Comparison of ENCODE assay signal across 23 mouse cellular contexts in the genomic region with DNA sequence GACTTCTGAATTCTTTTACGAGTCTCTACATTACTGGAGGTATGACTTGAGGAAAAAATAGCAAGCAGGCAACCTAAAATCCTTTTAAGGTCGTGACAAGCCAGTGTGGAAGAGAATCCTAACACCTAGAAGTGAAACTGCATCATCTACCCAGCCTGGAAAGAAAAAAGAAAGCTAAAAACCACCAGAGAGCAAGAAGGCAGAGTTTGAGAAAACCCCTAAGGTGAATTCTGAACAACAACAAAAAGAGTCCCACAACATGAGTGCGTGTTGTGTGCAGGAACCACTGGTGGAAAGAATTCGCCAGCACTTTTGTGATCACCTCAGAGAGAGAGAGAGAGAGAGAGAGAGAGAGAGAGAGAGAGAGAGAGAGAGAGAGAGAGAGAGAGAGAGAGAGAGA.
"Had no signal": no experiment of that assay in that cellular context is flagged by ENCODE, and none has a peak within 500 bp of the region (broad histone marks: within the 10 kb centered on the region; RNA-seq: fewer than 3 reads in every experiment).

No protein-coding gene starts in this region.

- H3K36me3 ChIP-seq: liver, embryonic 15.5 days; lung, embryonic 15.5 days; midbrain, embryonic 12.5 days; neural tube, embryonic 12.5 days; neural tube, embryonic 15.5 days had no signal

- DNase-seq: kidney, adult 18-20 months; kidney, adult 9 months; kidney, postnatal 14 days; kidney, postnatal 4 days; liver; lung, adult 18-20 months; lung, postnatal 14 days; lung, postnatal 4 days; right cerebral cortex, postnatal 25 days; thymus, adult 2 months; thymus, postnatal 14 days; thymus, postnatal 4 days had no signal

- ATAC-seq: liver, embryonic 12.5 days; midbrain, embryonic 16.5 days had no signal

- H3K27ac ChIP-seq: limb, embryonic 10.5 days; limb, embryonic 13.5 days; liver, embryonic 12.5 days; liver, embryonic 15.5 days; lung, embryonic 15.5 days; midbrain, embryonic 12.5 days; neural tube, embryonic 12.5 days; neural tube, embryonic 15.5 days; stomach, postnatal 0 days had no signal

- H3K27me3 ChIP-seq: limb, embryonic 13.5 days; liver, embryonic 12.5 days; liver, embryonic 15.5 days; lung, embryonic 15.5 days; midbrain, embryonic 12.5 days; neural tube, embryonic 12.5 days; neural tube, embryonic 15.5 days had no signal

- H3K4me1 ChIP-seq: limb, embryonic 10.5 days; limb, embryonic 13.5 days; liver, embryonic 12.5 days; liver, embryonic 15.5 days; lung, embryonic 15.5 days; midbrain, embryonic 12.5 days; neural tube, embryonic 12.5 days; neural tube, embryonic 15.5 days had no signal

- H3K4me2 ChIP-seq: limb, embryonic 13.5 days; liver, embryonic 12.5 days; liver, embryonic 15.5 days; lung, embryonic 15.5 days; midbrain, embryonic 12.5 days; neural tube, embryonic 12.5 days; neural tube, embryonic 15.5 days had no signal

- H3K9ac ChIP-seq: limb, embryonic 13.5 days; liver, embryonic 12.5 days; liver, embryonic 15.5 days; lung, embryonic 15.5 days; midbrain, embryonic 12.5 days; neural tube, embryonic 12.5 days; neural tube, embryonic 15.5 days had no signal

- H3K4me3 ChIP-seq: limb, embryonic 10.5 days; limb, embryonic 13.5 days; liver, embryonic 12.5 days; liver, embryonic 15.5 days; lung, embryonic 15.5 days; midbrain, embryonic 12.5 days; myocyte; neural tube, embryonic 12.5 days; neural tube, embryonic 15.5 days had no signal

- H3K9me3 ChIP-seq: limb, embryonic 10.5 days; limb, embryonic 13.5 days; liver, embryonic 12.5 days; liver, embryonic 15.5 days; lung, embryonic 15.5 days; midbrain, embryonic 12.5 days; neural tube, embryonic 12.5 days; neural tube, embryonic 15.5 days had no signal
